Mouse (Mus musculus) ES-Bruce4 (cell line): ENCODE measurements around the gene Cma1. TPM values are rescaled to one million over a fixed set of nuclear protein-coding genes. Genes with fewer than 3 reads are reported as not detected.
"Not testable (repeated sequence)": the region's sequence is repeated elsewhere in the genome, so short reads cannot be mapped to it uniquely, and the experiment has no call there.

Experiments used
- H3K27ac ChIP-seq: 2 replicates; pipeline ENCODE4 v1.5.1; 2012; ENCODE audit warnings: low read length, inconsistent platforms; ENCODE audit not compliant: insufficient read depth
- H3K27me3 ChIP-seq: 2 replicates; pipeline ENCODE4 v1.6.1; 2012; ENCODE audit warnings: mild to moderate bottlenecking, low read length, inconsistent platforms; ENCODE audit not compliant: control insufficient read depth, poor library complexity, insufficient read depth, severe bottlenecking
- H3K36me3 ChIP-seq: 2 replicates; pipeline ENCODE4 v1.6.1; 2012; ENCODE audit warnings: inconsistent platforms, mild to moderate bottlenecking, low read length, moderate library complexity; ENCODE audit not compliant: control insufficient read depth, poor library complexity, insufficient read depth, severe bottlenecking
- H3K4me1 ChIP-seq: one replicate; pipeline ENCODE4 v1.8.1; 2011; ENCODE audit warnings: low read length; ENCODE audit not compliant: control insufficient read depth, insufficient read depth
- H3K4me3 ChIP-seq: 2 replicates; pipeline ENCODE4 v1.5.1; 2011; ENCODE audit warnings: low read depth, mild to moderate bottlenecking, low read length
- H3K9ac ChIP-seq: 2 replicates; pipeline ENCODE4 v1.6.1; 2012; ENCODE audit warnings: low read depth, mild to moderate bottlenecking, inconsistent platforms; ENCODE audit not compliant: poor library complexity, severe bottlenecking
- H3K9me3 ChIP-seq: replicated peaks from 2 replicates; pipeline ENCODE4 v1.6.1; 2012; ENCODE audit warnings: mild to moderate bottlenecking, low read length, inconsistent platforms; ENCODE audit not compliant: control insufficient read depth, poor library complexity, insufficient read depth, severe bottlenecking
- CTCF ChIP-seq: IDR thresholded peaks from one replicate; pipeline ENCODE4 v1.8.1; 2011; ENCODE audit warnings: low read depth, low read length
- EP300 ChIP-seq: IDR thresholded peaks from 2 replicates; pipeline ENCODE4 v1.6.1; 2011; ENCODE audit warnings: low read depth, low read length; ENCODE audit not compliant: insufficient read depth
- POLR2A ChIP-seq: IDR thresholded peaks from one replicate; pipeline ENCODE4 v1.8.1; 2011; ENCODE audit warnings: low read length; ENCODE audit not compliant: insufficient read depth
- polyA plus RNA-seq: library from polyadenylated mRNA; stranded (reverse); fragments of >200 nt; gene quantifications from 2 replicates; pipeline ENCODE4 v1.2.4, GENCODE M21; 2011; ENCODE audit warnings: low read depth; ENCODE audit not compliant: missing spikeins, insufficient read depth, insufficient read length

Cma1 gene
- not detected in 2 replicates for polyA plus RNA-seq

DNA sequence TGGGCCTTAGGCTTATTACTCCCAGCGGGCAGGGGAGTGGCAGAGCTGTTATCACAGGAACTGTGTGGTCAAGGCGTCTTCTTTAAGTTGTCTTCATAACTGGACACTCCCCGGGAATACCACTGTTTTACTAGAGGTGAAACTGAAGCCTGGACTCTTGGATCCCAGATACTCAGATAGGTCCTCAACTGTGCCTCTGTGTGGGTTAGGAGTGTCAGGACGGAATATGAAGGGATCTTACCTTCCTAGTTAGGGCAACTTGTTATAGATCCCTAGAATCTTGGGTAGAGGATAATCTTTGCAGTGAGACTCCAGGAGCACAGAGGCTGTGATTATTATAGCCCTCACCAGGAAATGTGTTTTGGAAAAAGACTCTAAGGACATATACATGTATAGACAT, at the start of gene Cma1:
TSS of gene Cma1 (minus strand) at position 101 of the 400 bp plus-strand sequence.
- no peak within 1 kb of the TSS for H3K4me3 ChIP-seq

DNA sequence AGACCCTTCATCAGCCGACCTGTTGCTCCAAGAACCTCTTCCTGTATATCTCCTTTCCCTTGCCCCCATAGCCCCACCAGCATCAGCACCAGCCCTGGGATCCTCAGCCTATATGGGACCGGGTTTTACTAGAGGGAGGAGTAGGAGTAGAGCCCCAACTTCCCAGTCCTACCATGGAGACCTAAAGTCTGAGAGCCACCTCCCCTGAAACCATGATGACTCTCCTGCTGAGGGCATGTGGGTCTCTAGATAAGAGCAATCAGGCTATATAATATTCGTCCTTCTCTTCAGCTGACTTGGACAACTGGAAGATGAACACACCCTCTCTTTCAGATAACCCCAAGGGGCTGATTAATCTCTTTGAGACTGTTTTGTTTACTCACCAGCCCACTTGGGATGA, 43.0 kb upstream of the Cma1 start:
- H3K4me3 ChIP-seq, H3K4me1 ChIP-seq, H3K9me3 ChIP-seq, H3K36me3 ChIP-seq, H3K27ac ChIP-seq, H3K27me3 ChIP-seq, H3K9ac ChIP-seq: not testable (repeated sequence)

More for the DNA sequence above, at the start of gene Cma1:
- no peak within 1 kb of the TSS for H3K9ac ChIP-seq
- H3K27ac ChIP-seq = no peak within 1 kb of the TSS
- TF ChIP-seq EP300 (no peak), POLR2A (no peak), CTCF (no peak)
- no peaks in the 10 kb centered on the region for H3K4me1 ChIP-seq
- no peaks in the 10 kb centered on the region for H3K27me3 ChIP-seq
- no peaks in the 10 kb centered on the region for H3K36me3 ChIP-seq
- H3K9me3 ChIP-seq = no peaks in the 10 kb centered on the region

DNA sequence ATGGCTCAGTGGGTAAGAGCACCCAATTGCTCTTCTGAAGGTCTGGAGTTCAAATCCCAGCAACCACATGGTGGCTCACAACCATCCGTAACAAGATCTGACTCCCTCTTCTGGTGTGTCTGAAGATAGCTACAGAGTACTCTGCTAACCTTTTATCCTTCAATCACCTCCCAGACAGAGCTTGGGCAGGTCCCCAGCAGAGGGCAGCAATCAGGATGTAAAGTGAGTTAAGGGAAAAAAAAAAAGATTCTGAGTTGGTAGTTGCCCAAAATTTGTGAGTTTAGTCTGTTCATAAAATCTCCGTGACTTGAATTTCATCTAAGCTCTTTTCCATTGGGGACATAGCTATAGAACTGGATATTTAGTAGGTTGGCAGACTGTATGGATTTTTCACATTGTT, 19.4 kb upstream of the Cma1 start:
- TF ChIP-seq CTCF = peak; percentile 54
- not testable (repeated sequence) for H3K27ac ChIP-seq, H3K9me3 ChIP-seq, H3K27me3 ChIP-seq, H3K4me3 ChIP-seq, H3K36me3 ChIP-seq, H3K4me1 ChIP-seq, H3K9ac ChIP-seq

DNA sequence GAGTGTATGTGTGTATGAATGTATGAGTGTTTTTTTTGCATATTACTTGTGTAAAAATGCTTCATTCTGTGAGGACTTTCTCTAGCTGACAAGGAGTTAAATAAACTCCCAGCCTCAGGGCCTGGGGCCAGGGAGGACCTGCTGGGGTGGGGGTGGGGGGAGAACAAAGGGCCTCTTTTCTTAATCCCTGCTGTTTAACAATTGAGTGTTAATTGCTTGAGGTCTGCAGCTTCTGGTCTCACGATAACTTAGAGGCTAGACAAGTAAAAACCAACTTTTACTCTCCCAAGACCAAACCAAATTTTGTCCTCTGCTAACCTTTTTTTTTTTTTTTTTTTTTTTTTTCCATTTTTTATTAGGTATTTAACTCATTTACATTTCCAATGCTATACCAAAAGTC, 18.8 kb upstream of the Cma1 start:
- no peaks in the 10 kb centered on the region for H3K27me3 ChIP-seq
- TF ChIP-seq CTCF (no peak), POLR2A (no peak), EP300 (peak; percentile 80)
- H3K36me3 ChIP-seq = no peaks in the 10 kb centered on the region
- H3K9ac ChIP-seq = no peak overlapping the region
- H3K9me3 ChIP-seq = no peaks in the 10 kb centered on the region; the same call in 1 of the 2 replicates
- H3K4me3 ChIP-seq = no peak overlapping the region
- no peaks in the 10 kb centered on the region for H3K4me1 ChIP-seq
- H3K27ac ChIP-seq = no peak overlapping the region

DNA sequence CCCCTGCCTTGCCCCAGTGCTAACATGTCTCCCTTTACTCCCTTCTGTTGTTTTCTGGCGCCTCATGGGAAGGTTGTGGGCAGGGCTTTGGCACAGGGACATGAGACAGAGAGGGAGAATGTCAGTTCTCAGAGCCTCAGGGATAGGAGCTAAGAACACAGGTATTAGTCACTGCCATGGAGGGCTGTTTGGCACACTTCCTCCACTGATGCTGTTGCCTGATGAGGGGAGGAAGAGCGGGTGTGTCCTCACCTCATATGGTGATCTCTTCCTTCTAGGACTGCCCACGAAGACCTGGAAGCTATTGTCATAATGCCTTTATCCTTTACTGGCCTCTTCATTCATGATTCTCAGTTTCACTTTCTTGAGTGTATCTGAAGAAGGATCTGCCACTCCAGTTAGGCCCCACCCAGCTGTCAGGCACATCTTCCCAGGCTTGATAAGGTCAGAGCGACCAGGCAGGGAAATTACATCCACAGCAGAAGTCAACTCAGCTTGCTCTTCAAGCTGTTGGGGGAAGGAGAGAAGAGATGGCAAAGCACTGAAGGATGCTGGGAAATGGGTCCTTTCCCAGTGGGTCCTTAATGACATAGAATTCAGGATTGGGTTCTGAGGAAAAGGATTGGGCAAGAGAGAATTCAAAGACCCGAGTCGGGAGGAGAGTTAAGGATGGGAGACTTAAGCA, 6.0 kb upstream of the Cma1 start, which contains the start of gene Cma2:
TSS of gene Cma2 (plus strand) at position 635 of the 685 bp plus-strand sequence.
- TF ChIP-seq POLR2A (no peak), CTCF (no peak), EP300 (no peak)
- Histone ChIP-seq H3K27ac (no peak within 1 kb of the TSS), H3K36me3 (no peaks in the 10 kb centered on the region), H3K9ac (no peak within 1 kb of the TSS), H3K9me3 (0 out of 2 replicates have a peak, but pooled peaks cover 3% of the 10 kb centered on the region), H3K27me3 (no peaks in the 10 kb centered on the region; the same call in 1 of the 2 replicates), H3K4me1 (no peaks in the 10 kb centered on the region), H3K4me3 (no peak within 1 kb of the TSS)

DNA sequence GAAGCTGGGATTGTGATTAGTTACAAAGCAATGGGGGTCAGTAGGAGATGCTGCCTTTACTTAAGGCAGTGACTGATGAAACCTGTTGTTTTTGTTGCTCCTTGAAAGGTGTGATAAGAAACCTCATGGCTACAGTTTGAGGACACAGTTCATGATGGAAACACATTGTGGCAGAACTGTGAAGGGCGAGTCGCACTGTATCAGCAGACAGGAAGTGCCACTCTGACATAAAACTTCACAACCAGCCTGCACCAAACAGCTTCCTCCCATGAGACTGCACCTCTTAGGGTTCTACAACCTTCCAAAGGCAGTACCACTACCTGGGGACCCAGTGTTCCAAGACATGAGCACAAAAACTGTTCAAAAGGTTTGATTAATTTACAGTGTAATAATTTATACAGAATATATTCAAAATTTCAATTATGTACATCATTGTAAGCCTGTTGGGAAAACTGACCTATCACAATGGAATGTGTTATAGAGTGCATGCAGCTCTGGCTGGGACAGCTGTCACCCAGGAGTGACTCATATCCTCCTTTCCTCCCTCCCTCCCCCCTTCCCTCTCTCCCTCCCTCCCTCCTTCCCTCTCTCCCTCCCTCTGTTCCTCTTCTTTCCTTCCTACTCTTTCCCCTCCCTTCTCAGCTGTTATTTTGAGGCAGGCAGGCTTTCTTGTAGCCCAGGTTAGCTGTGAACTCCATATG, 1.9 kb upstream of the Cma1 start:
- Histone ChIP-seq H3K27me3 (no peaks in the 10 kb centered on the region), H3K9ac (no peak overlapping the region), H3K4me1 (no peaks in the 10 kb centered on the region), H3K36me3 (no peaks in the 10 kb centered on the region), H3K9me3 (no peaks in the 10 kb centered on the region), H3K4me3 (no peak overlapping the region), H3K27ac (no peak overlapping the region)
- TF ChIP-seq POLR2A (no peak), CTCF (no peak), EP300 (no peak)
